Mouse (Mus musculus) heart, postnatal 0 days (tissue): Measurements from ENCODE around the gene Cabp1.

Source experiments
- CTCF ChIP-seq: IDR thresholded peaks from 2 replicates; pipeline ENCODE4 v1.5.1; 2016; ENCODE audit warnings: antibody characterized with exemption, control low read depth, low read depth
- EP300 ChIP-seq: IDR thresholded peaks from 2 replicates; pipeline ENCODE4 v1.6.1; 2016; ENCODE audit warnings: antibody characterized with exemption, low read depth

GRCm38 (mm10) chr5:115188824-115189223, 5.4 kb downstream of the Cabp1 start:
- TF ChIP-seq CTCF = peak; percentile 75
- TF ChIP-seq EP300 = no peak
